Mouse (Mus musculus) hindbrain, embryonic 14.5 days (tissue): ENCODE measurements at regions not wholly inside any gene's neighbourhood (a gene's known extent, or its start where the extent isn't known, plus 50 kb on each side); places are given as distances from the start of the nearest gene placed in this dataset.

Experiments used
- ATAC-seq: fragments of 200-750 bp; cut with Nextera tagmentation; 2 replicates; pipeline ENCODE4 v1.8.0; 2017; ENCODE audit warnings: moderate number of reproducible peaks, mild to moderate bottlenecking, moderate TSS enrichment, moderate library complexity; ENCODE audit not compliant: low FRiP score
- DNase-seq: peaks from one replicate; pipeline ENCODE4 v3.0.0-alpha.2; 2015; ENCODE audit warnings: low spot score
- H3K27ac ChIP-seq: fragments of 300-500 bp; sonication (generic); 2 replicates; pipeline ENCODE4 v1.5.1; 2014; ENCODE audit warnings: mild to moderate bottlenecking, moderate library complexity
- H3K27me3 ChIP-seq: fragments of 300-500 bp; sonication (generic); 2 replicates; pipeline ENCODE4 v1.6.1; 2014; ENCODE audit warnings: mild to moderate bottlenecking, low read length, mixed read lengths; ENCODE audit not compliant: control insufficient read depth, insufficient read depth
- H3K36me3 ChIP-seq: fragments of 300-500 bp; sonication (generic); replicated peaks from 2 replicates; pipeline ENCODE4 v1.6.1; 2014; ENCODE audit not compliant: control insufficient read depth, insufficient read depth
- H3K4me1 ChIP-seq: fragments of 300-500 bp; sonication (generic); replicated peaks from 2 replicates; pipeline ENCODE4 v1.6.1; 2014; ENCODE audit warnings: antibody characterized with exemption, low read length, mixed read lengths; ENCODE audit not compliant: control insufficient read depth, insufficient read depth
- H3K4me2 ChIP-seq: fragments of 300-500 bp; sonication (generic); replicated peaks from 2 replicates; pipeline ENCODE4 v1.6.1; 2014; ENCODE audit warnings: mild to moderate bottlenecking, moderate library complexity
- H3K4me3 ChIP-seq: fragments of 300-500 bp; sonication (generic); replicated peaks from 2 replicates; pipeline ENCODE4 v1.5.1; 2014; ENCODE audit warnings: mild to moderate bottlenecking, low read length
- H3K9ac ChIP-seq: fragments of 300-500 bp; sonication (generic); 2 replicates; pipeline ENCODE4 v1.6.1; 2014
- H3K9me3 ChIP-seq: fragments of 300-500 bp; sonication (generic); 2 replicates; pipeline ENCODE4 v1.6.1; 2016; ENCODE audit warnings: low read length; ENCODE audit not compliant: control insufficient read depth
- WGBS: fragments of 180-500 bp; shearing (Covaris S2); extraction: QIAGEN DNeasy Blood & Tissue Kit; methylation state at CpG from one replicate; pipeline ENCODE4 v1.1.7; 2014; 5-methylcytosine and 5-hydroxymethylcytosine counted together

- 48% methylated on average over 6 of the region's 6 CpGs for WGBS
- no peak for DNase-seq
- H3K4me2 ChIP-seq: no peak overlapping the region
- ATAC-seq: peak; percentile 57; the same call in 1 of the 2 replicates
- no peaks in the 10 kb centered on the region for H3K27me3 ChIP-seq
- H3K27ac ChIP-seq: no peak overlapping the region
- H3K4me1 ChIP-seq: no peaks in the 10 kb centered on the region
- no peaks in the 10 kb centered on the region for H3K36me3 ChIP-seq
- H3K9me3 ChIP-seq: 0 out of 2 replicates have a peak, but pooled peaks cover 4% of the 10 kb centered on the region
- H3K4me3 ChIP-seq: no peak overlapping the region
- no peak overlapping the region for H3K9ac ChIP-seq
Observed at GRCm38 (mm10) chr14:104264919-104265764, 202.7 kb downstream of the Pou4f1 start.

- no peak for DNase-seq
- no peak for ATAC-seq
Observed at GRCm38 (mm10) chr14:104216965-104217364, 250.8 kb downstream of the Pou4f1 start.

GRCm38 (mm10) chr14:104210719-104211118 lies 257.1 kb downstream of the Pou4f1 start:
- no peak overlapping the region for H3K9ac ChIP-seq
- no peaks in the 10 kb centered on the region for H3K4me1 ChIP-seq
- ATAC-seq: no peak
- H3K36me3 ChIP-seq: no peaks in the 10 kb centered on the region
- no peaks in the 10 kb centered on the region for H3K9me3 ChIP-seq
- H3K27me3 ChIP-seq: no peaks in the 10 kb centered on the region
- WGBS: 61% methylated on average over 3 of the region's 3 CpGs
- DNase-seq: no peak
- no peak overlapping the region for H3K27ac ChIP-seq
- no peak overlapping the region for H3K4me2 ChIP-seq
- no peak overlapping the region for H3K4me3 ChIP-seq

More at GRCm38 (mm10) chr14:104216965-104217364, 250.8 kb downstream of the Pou4f1 start:
- H3K4me3 ChIP-seq: no peak overlapping the region
- H3K27me3 ChIP-seq: no peaks in the 10 kb centered on the region
- no peaks in the 10 kb centered on the region for H3K9me3 ChIP-seq
- no peaks in the 10 kb centered on the region for H3K36me3 ChIP-seq
- H3K4me2 ChIP-seq: no peak overlapping the region
- H3K27ac ChIP-seq: no peak overlapping the region
- H3K4me1 ChIP-seq: no peaks in the 10 kb centered on the region
- WGBS: 82% methylated on average over 5 of the region's 5 CpGs
- no peak overlapping the region for H3K9ac ChIP-seq

- H3K4me2 ChIP-seq: no peak overlapping the region
- no peak overlapping the region for H3K4me3 ChIP-seq
- H3K27me3 ChIP-seq: no peaks in the 10 kb centered on the region
- ATAC-seq (no peak), DNase-seq (no peak)
- WGBS: 64% methylated on average over 4 of the region's 4 CpGs
- no peaks in the 10 kb centered on the region for H3K36me3 ChIP-seq
- H3K9ac ChIP-seq: no peak overlapping the region
- no peak overlapping the region for H3K27ac ChIP-seq
- no peaks in the 10 kb centered on the region for H3K4me1 ChIP-seq
- H3K9me3 ChIP-seq: no peaks in the 10 kb centered on the region
Observed at GRCm38 (mm10) chr14:104208855-104209254, 258.9 kb downstream of the Pou4f1 start.

- H3K4me2 ChIP-seq: no peak overlapping the region
- no peak overlapping the region for H3K4me3 ChIP-seq
- H3K4me1 ChIP-seq: no peaks in the 10 kb centered on the region
- no peaks in the 10 kb centered on the region for H3K27me3 ChIP-seq
- DNase-seq (no peak), ATAC-seq (0 out of 2 replicates have a peak, but pooled peaks have one; percentile 37)
- peak overlapping the region; percentile 17; the same call in 1 of the 2 replicates for H3K27ac ChIP-seq
- no peaks in the 10 kb centered on the region for H3K9me3 ChIP-seq
- no peak overlapping the region for H3K9ac ChIP-seq
- WGBS: 69% methylated on average over 7 of the region's 7 CpGs
- no peaks in the 10 kb centered on the region for H3K36me3 ChIP-seq
Observed at GRCm38 (mm10) chr14:104208040-104208816, 259.6 kb downstream of the Pou4f1 start.

GRCm38 (mm10) chr14:104206602-104207001 lies 261.2 kb downstream of the Pou4f1 start:
- Histone ChIP-seq H3K4me1 (no peaks in the 10 kb centered on the region), H3K27ac (no peak overlapping the region), H3K9ac (no peak overlapping the region), H3K4me3 (no peak overlapping the region), H3K27me3 (no peaks in the 10 kb centered on the region), H3K9me3 (no peaks in the 10 kb centered on the region), H3K36me3 (no peaks in the 10 kb centered on the region), H3K4me2 (no peak overlapping the region)
- 62% methylated on average over 2 of the region's 2 CpGs for whole genome bisulfite sequencing
- DNase-seq (no peak), ATAC-seq (no peak)

- 73% methylated on average over 17 of the region's 17 CpGs for WGBS
- Histone ChIP-seq H3K9ac (no peak overlapping the region), H3K4me2 (no peak overlapping the region), H3K4me1 (no peaks in the 10 kb centered on the region), H3K36me3 (no peaks in the 10 kb centered on the region), H3K4me3 (no peak overlapping the region), H3K27me3 (no peaks in the 10 kb centered on the region), H3K9me3 (no peaks in the 10 kb centered on the region), H3K27ac (no peak overlapping the region)
- ATAC-seq (no peak), DNase-seq (no peak)
Observed at GRCm38 (mm10) chr14:104203239-104203986, 264.4 kb downstream of the Pou4f1 start.

GRCm38 (mm10) chr14:104193198-104193597 lies 274.6 kb downstream of the Pou4f1 start:
- Histone ChIP-seq H3K4me3 (no peak overlapping the region), H3K27ac (no peak overlapping the region), H3K9me3 (no peaks in the 10 kb centered on the region), H3K27me3 (no peaks in the 10 kb centered on the region), H3K4me2 (no peak overlapping the region), H3K36me3 (no peaks in the 10 kb centered on the region), H3K4me1 (no peaks in the 10 kb centered on the region), H3K9ac (no peak overlapping the region)
- ATAC-seq (no peak), DNase-seq (no peak)
- WGBS: 74% methylated on average over 11 of the region's 11 CpGs

- DNase-seq (no peak), ATAC-seq (no peak)
- Histone ChIP-seq H3K36me3 (no peaks in the 10 kb centered on the region), H3K9me3 (no peaks in the 10 kb centered on the region), H3K4me3 (no peak overlapping the region), H3K27ac (no peak overlapping the region), H3K27me3 (no peaks in the 10 kb centered on the region), H3K4me1 (no peaks in the 10 kb centered on the region), H3K9ac (no peak overlapping the region), H3K4me2 (no peak overlapping the region)
Observed at GRCm38 (mm10) chr14:104175122-104175521, 292.7 kb downstream of the Pou4f1 start.
